Mouse (Mus musculus) kidney, embryonic 15.5 days (tissue): ENCODE data around the gene Vwa3b. TPM values are rescaled to one million over a fixed set of nuclear protein-coding genes. Genes with fewer than 3 reads are reported as not detected.

Experiments
- ATAC-seq: fragments of 200-750 bp; cut with Nextera tagmentation; replicated peaks from 2 replicates; pipeline ENCODE4 v1.8.0; 2017; ENCODE audit warnings: moderate TSS enrichment; ENCODE audit not compliant: low FRiP score
- H3K27ac ChIP-seq: fragments of 300-500 bp; sonication (generic); 2 replicates; pipeline ENCODE4 v1.5.1; 2015; ENCODE audit warnings: mild to moderate bottlenecking, inconsistent platforms
- H3K27me3 ChIP-seq: fragments of 300-500 bp; sonication (generic); 2 replicates; pipeline ENCODE4 v1.6.1; 2015; ENCODE audit warnings: inconsistent platforms
- H3K36me3 ChIP-seq: fragments of 300-500 bp; sonication (generic); 2 replicates; pipeline ENCODE4 v1.6.1; 2015; ENCODE audit warnings: inconsistent platforms
- H3K4me1 ChIP-seq: fragments of 300-500 bp; sonication (generic); 2 replicates; pipeline ENCODE4 v1.6.1; 2015; ENCODE audit warnings: inconsistent platforms
- H3K4me2 ChIP-seq: fragments of 300-500 bp; sonication (generic); 2 replicates; pipeline ENCODE4 v1.6.1; 2015; ENCODE audit warnings: moderate library complexity, mild to moderate bottlenecking, inconsistent platforms
- H3K4me3 ChIP-seq: fragments of 300-500 bp; sonication (generic); replicated peaks from 2 replicates; pipeline ENCODE4 v1.5.1; 2015; ENCODE audit warnings: mild to moderate bottlenecking, inconsistent platforms
- H3K9ac ChIP-seq: fragments of 300-500 bp; sonication (generic); 2 replicates; pipeline ENCODE4 v1.6.1; 2015; ENCODE audit warnings: mild to moderate bottlenecking, inconsistent platforms
- H3K9me3 ChIP-seq: fragments of 300-500 bp; sonication (generic); replicated peaks from 2 replicates; pipeline ENCODE4 v1.6.1; 2016; ENCODE audit warnings: inconsistent platforms
- WGBS: fragments of 180-500 bp; shearing (Covaris S2); methylation state at CpG from one replicate; pipeline ENCODE4 v1.1.7; 2015; ENCODE audit warnings: mixed read lengths; 5-methylcytosine and 5-hydroxymethylcytosine counted together
- polyA plus RNA-seq: library from polyadenylated mRNA; unstranded; fragments of >200 nt; fragmentation: Nextera tagmentation; extraction: Ambion mirVana; gene quantifications from 2 replicates; pipeline ENCODE4 v1.2.1, GENCODE M21; 2015

Vwa3b gene
- polyA plus RNA-seq, 1 experiment from 2014 or later, result not detected

GRCm38 (mm10) chr1:37151896-37152295, 125.5 kb downstream of the Vwa3b start:
- H3K9me3 ChIP-seq, result no peaks in the 10 kb centered on the region
- no peak overlapping the region for H3K9ac ChIP-seq
- no peak overlapping the region for H3K4me2 ChIP-seq
- H3K36me3 ChIP-seq, result no peaks in the 10 kb centered on the region
- no peaks in the 10 kb centered on the region for H3K4me1 ChIP-seq
- ATAC-seq, result no peak
- 90% methylated on average over 9 of the region's 9 CpGs for WGBS
- no peak overlapping the region for H3K27ac ChIP-seq
- H3K27me3 ChIP-seq, result no peaks in the 10 kb centered on the region
- no peak overlapping the region for H3K4me3 ChIP-seq

- Histone ChIP-seq H3K9ac (no peak overlapping the region), H3K9me3 (no peaks in the 10 kb centered on the region), H3K4me2 (no peak overlapping the region), H3K4me1 (no peaks in the 10 kb centered on the region), H3K36me3 (no peaks in the 10 kb centered on the region), H3K27ac (no peak overlapping the region), H3K27me3 (no peaks in the 10 kb centered on the region), H3K4me3 (no peak overlapping the region)
- no peak for ATAC-seq
- WGBS, result 50% methylated on average over 6 of the region's 6 CpGs
Observed at GRCm38 (mm10) chr1:37166066-37166465, 139.7 kb downstream of the Vwa3b start.

- no peaks in the 10 kb centered on the region for H3K9me3 ChIP-seq
- no peaks in the 10 kb centered on the region for H3K27me3 ChIP-seq
- no peak overlapping the region for H3K4me2 ChIP-seq
- ATAC-seq, result no peak
- H3K4me3 ChIP-seq, result no peak overlapping the region
- H3K4me1 ChIP-seq, result no peaks in the 10 kb centered on the region
- no peak overlapping the region for H3K27ac ChIP-seq
- WGBS, result 87% methylated on average over 7 of the region's 7 CpGs
- H3K9ac ChIP-seq, result no peak overlapping the region
- no peaks in the 10 kb centered on the region for H3K36me3 ChIP-seq
Observed at GRCm38 (mm10) chr1:37167918-37168317, 141.5 kb downstream of the Vwa3b start.

- Histone ChIP-seq H3K4me1 (no peaks in the 10 kb centered on the region), H3K27ac (no peak overlapping the region), H3K36me3 (no peaks in the 10 kb centered on the region), H3K4me2 (no peak overlapping the region), H3K27me3 (no peaks in the 10 kb centered on the region), H3K4me3 (no peak overlapping the region), H3K9me3 (no peaks in the 10 kb centered on the region), H3K9ac (no peak overlapping the region)
- WGBS, result 85% methylated on average over 2 of the region's 2 CpGs
- no peak for ATAC-seq
Observed at GRCm38 (mm10) chr1:37177874-37178273, 151.5 kb downstream of the Vwa3b start.

- no peaks in the 10 kb centered on the region for H3K9me3 ChIP-seq
- no peak overlapping the region for H3K9ac ChIP-seq
- 73% methylated on average over 5 of the region's 5 CpGs for WGBS
- no peaks in the 10 kb centered on the region for H3K27me3 ChIP-seq
- no peaks in the 10 kb centered on the region for H3K4me1 ChIP-seq
- no peak overlapping the region for H3K27ac ChIP-seq
- H3K36me3 ChIP-seq, result no peaks in the 10 kb centered on the region
- H3K4me3 ChIP-seq, result no peak overlapping the region
- no peak for ATAC-seq
- no peak overlapping the region for H3K4me2 ChIP-seq
Observed at GRCm38 (mm10) chr1:37179852-37180251, 153.5 kb downstream of the Vwa3b start.

GRCm38 (mm10) chr1:37187050-37187449, 160.7 kb downstream of the Vwa3b start:
- H3K27me3 ChIP-seq, result no peaks in the 10 kb centered on the region
- ATAC-seq, result no peak
- no peaks in the 10 kb centered on the region for H3K9me3 ChIP-seq
- H3K4me1 ChIP-seq, result 0 out of 2 replicates have a peak, but pooled peaks cover 2% of the 10 kb centered on the region
- WGBS, result 75% methylated on average over 6 of the region's 6 CpGs
- H3K4me2 ChIP-seq, result no peak overlapping the region
- H3K27ac ChIP-seq, result no peak overlapping the region
- H3K4me3 ChIP-seq, result no peak overlapping the region
- H3K36me3 ChIP-seq, result no peaks in the 10 kb centered on the region
- H3K9ac ChIP-seq, result no peak overlapping the region

GRCm38 (mm10) chr1:37194607-37195006, 168.2 kb downstream of the Vwa3b start:
- H3K4me2 ChIP-seq, result no peak overlapping the region
- 55% methylated on average over 4 of the region's 4 CpGs for WGBS
- H3K9me3 ChIP-seq, result no peaks in the 10 kb centered on the region

GRCm38 (mm10) chr1:37201406-37201805, 175.0 kb downstream of the Vwa3b start:
- no peaks in the 10 kb centered on the region for H3K4me1 ChIP-seq
- H3K36me3 ChIP-seq, result no peaks in the 10 kb centered on the region
- H3K4me3 ChIP-seq, result no peak overlapping the region
- 86% methylated on average over 4 of the region's 4 CpGs for WGBS
- ATAC-seq, result no peak
- no peaks in the 10 kb centered on the region for H3K9me3 ChIP-seq
- no peak overlapping the region for H3K27ac ChIP-seq
- no peak overlapping the region for H3K9ac ChIP-seq
- H3K4me2 ChIP-seq, result no peak overlapping the region
- no peaks in the 10 kb centered on the region for H3K27me3 ChIP-seq

More at GRCm38 (mm10) chr1:37194607-37195006, 168.2 kb downstream of the Vwa3b start:
- no peak for ATAC-seq
- no peaks in the 10 kb centered on the region for H3K4me1 ChIP-seq
- H3K27ac ChIP-seq, result no peak overlapping the region
- H3K9ac ChIP-seq, result no peak overlapping the region
- no peaks in the 10 kb centered on the region for H3K27me3 ChIP-seq
- H3K4me3 ChIP-seq, result no peak overlapping the region
- H3K36me3 ChIP-seq, result no peaks in the 10 kb centered on the region

GRCm38 (mm10) chr1:37207743-37208142, 181.3 kb downstream of the Vwa3b start:
- ATAC-seq, result no peak
- 58% methylated on average over 8 of the region's 8 CpGs for WGBS
- H3K27ac ChIP-seq, result no peak overlapping the region
- no peaks in the 10 kb centered on the region for H3K4me1 ChIP-seq
- no peak overlapping the region for H3K4me2 ChIP-seq
- no peaks in the 10 kb centered on the region for H3K9me3 ChIP-seq
- no peak overlapping the region for H3K9ac ChIP-seq
- no peaks in the 10 kb centered on the region for H3K27me3 ChIP-seq
- no peaks in the 10 kb centered on the region for H3K36me3 ChIP-seq
- H3K4me3 ChIP-seq, result no peak overlapping the region

GRCm38 (mm10) chr1:37212375-37212774, 186.0 kb downstream of the Vwa3b start:
- no peaks in the 10 kb centered on the region for H3K36me3 ChIP-seq
- H3K9ac ChIP-seq, result no peak overlapping the region
- no peaks in the 10 kb centered on the region for H3K9me3 ChIP-seq
- ATAC-seq, result no peak
- H3K27me3 ChIP-seq, result no peaks in the 10 kb centered on the region; the same call in 1 of the 2 replicates
- H3K4me1 ChIP-seq, result no peaks in the 10 kb centered on the region
- no peak overlapping the region for H3K4me3 ChIP-seq
- WGBS, result 92% methylated on average over 9 of the region's 9 CpGs
- H3K27ac ChIP-seq, result no peak overlapping the region
- no peak overlapping the region for H3K4me2 ChIP-seq

- H3K27me3 ChIP-seq, result no peaks in the 10 kb centered on the region; the same call in 1 of the 2 replicates
- 75% methylated on average over 1 of the region's 1 CpGs for WGBS
- no peaks in the 10 kb centered on the region for H3K4me1 ChIP-seq
- no peak within 1 kb of the TSS for H3K27ac ChIP-seq
- ATAC-seq, result no peak
- H3K9me3 ChIP-seq, result no peaks in the 10 kb centered on the region
- H3K36me3 ChIP-seq, result no peaks in the 10 kb centered on the region
- H3K4me2 ChIP-seq, result no peak within 1 kb of the TSS
- no peak within 1 kb of the TSS for H3K4me3 ChIP-seq
- H3K9ac ChIP-seq, result no peak within 1 kb of the TSS
Observed at GRCm38 (mm10) chr1:37214144-37214543, 187.7 kb downstream of the Vwa3b start, which contains the start of gene Cnga3. Gene Cnga3 (plus strand): TSS chr1:37214434.

- Histone ChIP-seq H3K27me3 (no peaks in the 10 kb centered on the region), H3K4me1 (no peaks in the 10 kb centered on the region), H3K4me3 (no peak overlapping the region), H3K36me3 (no peaks in the 10 kb centered on the region), H3K27ac (no peak overlapping the region), H3K9ac (no peak overlapping the region), H3K4me2 (no peak overlapping the region), H3K9me3 (no peaks in the 10 kb centered on the region)
- 8% methylated on average over 14 of the region's 14 CpGs for WGBS
- 0 out of 2 replicates have a peak, but pooled peaks have one; percentile 4 for ATAC-seq
Observed at GRCm38 (mm10) chr1:37218386-37218785, 192.0 kb downstream of the Vwa3b start.

GRCm38 (mm10) chr1:37219593-37219992, 193.2 kb downstream of the Vwa3b start:
- WGBS, result 88% methylated on average over 5 of the region's 5 CpGs
- H3K27me3 ChIP-seq, result no peaks in the 10 kb centered on the region
- no peak for ATAC-seq

More at GRCm38 (mm10) chr1:37219593-37219992, 193.2 kb downstream of the Vwa3b start:
- Histone ChIP-seq H3K4me3 (no peak overlapping the region), H3K4me2 (no peak overlapping the region), H3K27ac (no peak overlapping the region), H3K9ac (no peak overlapping the region), H3K36me3 (no peaks in the 10 kb centered on the region), H3K9me3 (no peaks in the 10 kb centered on the region), H3K4me1 (no peaks in the 10 kb centered on the region)
